Mouse (Mus musculus) embryonic fibroblast, embryonic 13.5 days (primary cell): ENCODE data around the gene Ap3b1.

Experiments
- CTCF ChIP-seq: IDR thresholded peaks from 2 replicates; pipeline ENCODE4 v1.5.1; 2011; ENCODE audit warnings: mild to moderate bottlenecking, control low read depth, low read length, moderate library complexity, borderline replicate concordance; ENCODE audit not compliant: insufficient read depth
- POLR2A ChIP-seq: IDR thresholded peaks from 2 replicates; pipeline ENCODE4 v1.6.1; 2011; ENCODE audit warnings: low read depth, mild to moderate bottlenecking, control low read depth, low read length, moderate library complexity

- TF ChIP-seq CTCF, result no peak
- no peak for TF ChIP-seq POLR2A
Measured at GRCm38 (mm10) chr13:94449593-94449992, 90.8 kb downstream of the Ap3b1 start.
